ENCODE assay signal across 8 mouse cellular contexts in the genomic region with DNA sequence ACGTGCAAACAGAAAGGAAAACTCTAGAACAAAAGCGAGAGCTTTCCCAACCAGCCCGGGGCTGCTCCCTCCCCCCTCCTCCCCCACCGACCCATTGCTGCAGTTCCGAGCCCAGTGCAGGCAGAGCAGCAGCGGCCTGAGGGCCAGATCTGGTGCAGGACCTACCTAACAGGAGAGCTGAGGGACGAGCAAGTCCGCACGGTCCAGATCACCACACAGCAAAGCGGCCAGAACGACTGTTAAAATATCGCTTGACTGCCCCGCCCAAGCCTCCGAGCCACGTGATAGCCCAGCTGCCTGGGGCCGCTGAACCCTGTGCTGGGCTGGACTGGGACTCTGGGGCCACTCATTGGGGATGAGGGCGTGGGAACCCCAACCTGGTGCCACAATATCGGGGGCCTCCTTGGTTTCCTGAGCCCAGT. TPM values are rescaled to one million over a fixed set of nuclear protein-coding genes. Genes with fewer than 3 reads are reported as not detected.
DNase-seq lines count a peak whose midpoint lies in the region; ATAC-seq lines count a peak whose summit lies in the region.

A gene (minus strand): TSS at position 281 of the 422 bp plus-strand sequence.

- peak within 1 kb of the TSS; percentile 53 for H3K4me3 ChIP-seq in embryonic facial prominence, embryonic 14.5 days (ENCODE audit: low read depth, low read length)
- peak within 1 kb of the TSS; percentile 78 for H3K4me3 ChIP-seq in liver, embryonic 11.5 days (ENCODE audit: low read depth, low read length)

- ATAC-seq in embryonic facial prominence, embryonic 14.5 days (ENCODE audit: low read depth) = peak; percentile 88
- ATAC-seq in liver, embryonic 11.5 days (replicated peaks; ENCODE audit: low FRiP score) = peak; percentile 85
- peak; percentile 74 for ATAC-seq in monocyte, adult 5-6 weeks (replicated peaks; ENCODE audit: insufficient number of reproducible peaks, low FRiP score, low TSS enrichment, poor library complexity, severe bottlenecking)

- H3K4me1 ChIP-seq in embryonic facial prominence, embryonic 14.5 days (ENCODE audit: control insufficient read depth, insufficient read depth, low read length) = peaks cover 7% of the 10 kb centered on the region
- H3K4me1 ChIP-seq in liver, embryonic 11.5 days (replicated peaks; ENCODE audit: control insufficient read depth, insufficient read depth, low read length) = peaks cover 72% of the 10 kb centered on the region

- H3K36me3 ChIP-seq in embryonic facial prominence, embryonic 14.5 days (ENCODE audit: control insufficient read depth, insufficient read depth, low read length) = peaks cover 19% of the 10 kb centered on the region
- H3K36me3 ChIP-seq in liver, embryonic 11.5 days (ENCODE audit: control insufficient read depth, insufficient read depth, low read length) = peaks cover 5% of the 10 kb centered on the region; the same call in 1 of the 2 replicates

- peak within 1 kb of the TSS; percentile 48 for H3K27ac ChIP-seq in embryonic facial prominence, embryonic 14.5 days (replicated peaks; ENCODE audit: low read depth, low read length)
- H3K27ac ChIP-seq in liver, embryonic 11.5 days (ENCODE audit: low read depth, low read length) = peak within 1 kb of the TSS; percentile 85

- H3K27me3 ChIP-seq in embryonic facial prominence, embryonic 14.5 days (replicated peaks; ENCODE audit: control insufficient read depth, insufficient read depth, low read length) = no peaks in the 10 kb centered on the region
- H3K27me3 ChIP-seq in liver, embryonic 11.5 days (replicated peaks; ENCODE audit: control insufficient read depth, insufficient read depth, low read length) = no peaks in the 10 kb centered on the region

- H3K4me2 ChIP-seq in embryonic facial prominence, embryonic 14.5 days (ENCODE audit: low read depth, low read length) = peak within 1 kb of the TSS; percentile 58
- peak within 1 kb of the TSS; percentile 82 for H3K4me2 ChIP-seq in liver, embryonic 11.5 days

- H3K9ac ChIP-seq in embryonic facial prominence, embryonic 14.5 days (ENCODE audit: low read depth, low read length) = peak within 1 kb of the TSS; percentile 71
- peak within 1 kb of the TSS; percentile 90 for H3K9ac ChIP-seq in liver, embryonic 11.5 days (ENCODE audit: low read depth, low read length)

- DNase-seq in 3134 (ENCODE audit: extremely low read depth, insufficient read length, low spot score) = peak; percentile 85
- peak; percentile 90 to 92 for DNase-seq in adrenal gland, postnatal 36 days
- peak; percentile 80 for DNase-seq in embryonic facial prominence, embryonic 14.5 days (ENCODE audit: low spot score)
- peak; percentile 85 to 89 for DNase-seq in heart, adult 9 months (ENCODE audit: low spot score in 2 of 2)
- peak; percentile 90 for DNase-seq in kidney, adult 9 months
- peak; percentile 79 for DNase-seq in liver, embryonic 11.5 days (ENCODE audit: low spot score)
- peak; percentile 78 to 87 for DNase-seq in spleen, postnatal 4 days (ENCODE audit: low spot score in 2 of 2)

- under 1% methylated on average over 17 of the region's 18 CpGs for WGBS in embryonic facial prominence, embryonic 14.5 days
- under 1% methylated on average over 18 of the region's 18 CpGs for WGBS in liver, embryonic 11.5 days

- no peaks in the 10 kb centered on the region for H3K9me3 ChIP-seq in embryonic facial prominence, embryonic 14.5 days (ENCODE audit: control insufficient read depth, low read length)
- no peaks in the 10 kb centered on the region for H3K9me3 ChIP-seq in liver, embryonic 11.5 days (ENCODE audit: control insufficient read depth, low read length)

RNA-seq across cellular contexts. Expression of the gene that starts here (rescaled TPM):
- total RNA-seq in adrenal gland, postnatal 36 days (2021) = 100 to 1,000 TPM; 347 to 417 TPM
- 66.2 and 73.1 TPM in 2 replicates for polyA plus RNA-seq in embryonic facial prominence, embryonic 14.5 days (2014; fragmentation: Nextera tagmentation; extraction: Ambion mirVana)
- 161 and 169 TPM in 2 replicates for polyA plus RNA-seq in liver, embryonic 11.5 days (2014; fragmentation: Nextera tagmentation; extraction: Ambion mirVana)
- 312 to 507 TPM (median 480 TPM) in 3 replicates for total RNA-seq in monocyte, adult 5-6 weeks (2017)

Comparison
In these comparisons a context has a peak if more than half of its experiments do, and no peak if none do; other contexts are left out.
1. Peak in every context shown above with its lines: DNase-seq, ATAC-seq, H3K4me3 ChIP-seq and H3K27ac ChIP-seq.